Comparison of ENCODE assay signal across 8 mouse cellular contexts in genomic region chr10:126987183-126988118, GRCm38 (mm10). TPM values are rescaled to one million over a fixed set of nuclear protein-coding genes. Genes with fewer than 3 reads are reported as not detected.
DNase-seq lines count a peak whose midpoint lies in the region; ATAC-seq and TF ChIP-seq lines count a peak whose summit lies in the region.

No protein-coding gene starts in this region.

- H3K4me1 ChIP-seq in forebrain, embryonic 12.5 days = peaks cover 63% of the 10 kb centered on the region
- peaks cover 46% of the 10 kb centered on the region for H3K4me1 ChIP-seq in forebrain, embryonic 14.5 days (ENCODE audit: control insufficient read depth, insufficient read depth, low read length)
- peaks cover 68% of the 10 kb centered on the region for H3K4me1 ChIP-seq in lung, postnatal 0 days (ENCODE audit: insufficient read depth, low read depth, low read length)
- H3K4me1 ChIP-seq in hindbrain, embryonic 15.5 days (replicated peaks) = peaks cover 81% of the 10 kb centered on the region
- H3K4me1 ChIP-seq in olfactory bulb, adult 2 months (ENCODE audit: control insufficient read depth, insufficient read depth, low read length) = peaks cover 77% of the 10 kb centered on the region

- WGBS in forebrain, embryonic 12.5 days = 65% methylated on average over 8 of the region's 8 CpGs
- WGBS in forebrain, embryonic 14.5 days = 62% methylated on average over 8 of the region's 8 CpGs
- WGBS in lung, postnatal 0 days = 35% methylated on average over 8 of the region's 8 CpGs
- 61% methylated on average over 8 of the region's 8 CpGs for WGBS in hindbrain, embryonic 15.5 days
- WGBS in olfactory bulb, adult 2 months = 35% methylated on average over 8 of the region's 8 CpGs

- no peaks in the 10 kb centered on the region for H3K27me3 ChIP-seq in forebrain, embryonic 12.5 days
- H3K27me3 ChIP-seq in forebrain, embryonic 14.5 days (replicated peaks; ENCODE audit: control insufficient read depth, insufficient read depth, low read length) = no peaks in the 10 kb centered on the region
- H3K27me3 ChIP-seq in lung, postnatal 0 days (replicated peaks; ENCODE audit: insufficient read depth, low read length) = no peaks in the 10 kb centered on the region
- no peaks in the 10 kb centered on the region for H3K27me3 ChIP-seq in hindbrain, embryonic 15.5 days

- DNase-seq in forebrain, embryonic 14.5 days (ENCODE audit: low spot score) = no peak
- no peak for DNase-seq in lung, postnatal 0 days (ENCODE audit: low spot score)
- no peak for DNase-seq in lung, adult 18-20 months
- DNase-seq in gastrocnemius, postnatal 10 days = no peak
- no peak for DNase-seq in layer of hippocampus, adult 8-10 months (ENCODE audit: low spot score in 2 of 2)

- H3K9me3 ChIP-seq in forebrain, embryonic 12.5 days = no peaks in the 10 kb centered on the region
- H3K9me3 ChIP-seq in forebrain, embryonic 14.5 days (replicated peaks; ENCODE audit: control insufficient read depth, low read length) = no peaks in the 10 kb centered on the region
- no peaks in the 10 kb centered on the region for H3K9me3 ChIP-seq in lung, postnatal 0 days (ENCODE audit: low read length)
- no peaks in the 10 kb centered on the region for H3K9me3 ChIP-seq in hindbrain, embryonic 15.5 days

- TF ChIP-seq POLR2A in olfactory bulb, adult 2 months (IDR thresholded peaks at IDR 0.05; ENCODE audit: insufficient read depth, low read depth, low read length) = no peak

- TF ChIP-seq CTCF in lung, postnatal 0 days (IDR thresholded peaks at IDR 0.05) = no peak
- TF ChIP-seq CTCF in olfactory bulb, adult 2 months (IDR thresholded peaks at IDR 0.05; ENCODE audit: insufficient read depth, low read depth, low read length) = no peak

- H3K27ac ChIP-seq in forebrain, embryonic 12.5 days = peak overlapping the region; percentile 38; the same call in 1 of the 2 replicates
- no peak overlapping the region for H3K27ac ChIP-seq in forebrain, embryonic 14.5 days (ENCODE audit: low read depth, low read length)
- peak overlapping the region; percentile 75 for H3K27ac ChIP-seq in lung, postnatal 0 days (ENCODE audit: low read length)
- H3K27ac ChIP-seq in hindbrain, embryonic 15.5 days (replicated peaks) = peak overlapping the region; percentile 73
- H3K27ac ChIP-seq in olfactory bulb, adult 2 months (ENCODE audit: insufficient read depth, low read depth, low read length) = peak overlapping the region; percentile 49

- TF ChIP-seq EP300 in lung, postnatal 0 days (IDR thresholded peaks at IDR 0.05) = no peak

- no peak overlapping the region for H3K9ac ChIP-seq in forebrain, embryonic 12.5 days
- no peak overlapping the region for H3K9ac ChIP-seq in forebrain, embryonic 14.5 days (ENCODE audit: low read length)
- no peak overlapping the region for H3K9ac ChIP-seq in lung, postnatal 0 days (replicated peaks; ENCODE audit: low read depth)
- no peak overlapping the region for H3K9ac ChIP-seq in hindbrain, embryonic 15.5 days

- peaks cover 13% of the 10 kb centered on the region for H3K36me3 ChIP-seq in forebrain, embryonic 12.5 days (replicated peaks)
- H3K36me3 ChIP-seq in forebrain, embryonic 14.5 days (ENCODE audit: control insufficient read depth, insufficient read depth, low read length) = peaks cover 11% of the 10 kb centered on the region
- peaks cover 6% of the 10 kb centered on the region; the same call in 1 of the 2 replicates for H3K36me3 ChIP-seq in lung, postnatal 0 days (ENCODE audit: insufficient read depth, low read length)
- peaks cover 6% of the 10 kb centered on the region; the same call in 1 of the 2 replicates for H3K36me3 ChIP-seq in hindbrain, embryonic 15.5 days

- H3K4me2 ChIP-seq in forebrain, embryonic 12.5 days = no peak overlapping the region
- no peak overlapping the region for H3K4me2 ChIP-seq in forebrain, embryonic 14.5 days (ENCODE audit: low read length)
- peak overlapping the region; percentile 23 for H3K4me2 ChIP-seq in lung, postnatal 0 days (replicated peaks; ENCODE audit: low read depth, low read length)
- no peak overlapping the region for H3K4me2 ChIP-seq in hindbrain, embryonic 15.5 days

- no peak overlapping the region for H3K4me3 ChIP-seq in forebrain, embryonic 12.5 days (replicated peaks)
- H3K4me3 ChIP-seq in forebrain, embryonic 14.5 days (ENCODE audit: low read depth, low read length) = no peak overlapping the region
- no peak overlapping the region for H3K4me3 ChIP-seq in lung, postnatal 0 days (ENCODE audit: low read depth, low read length)
- H3K4me3 ChIP-seq in hindbrain, embryonic 15.5 days = no peak overlapping the region
- H3K4me3 ChIP-seq in olfactory bulb, adult 2 months (ENCODE audit: insufficient read depth, low read depth, low read length) = no peak overlapping the region

- no peak for ATAC-seq in forebrain, embryonic 12.5 days (ENCODE audit: low FRiP score)
- no peak for ATAC-seq in forebrain, embryonic 14.5 days
- no peak for ATAC-seq in lung, postnatal 0 days
- ATAC-seq in hindbrain, embryonic 15.5 days (ENCODE audit: low FRiP score, low read depth) = no peak

RNA-seq across cellular contexts. Expression of gene Ctdsp2, which starts 8.9 kb away (rescaled TPM):
- polyA plus RNA-seq in forebrain, embryonic 12.5 days (2016; fragmentation: Nextera tagmentation; extraction: Ambion mirVana) = 49.2 and 49.5 TPM in 2 replicates
- 30.2 and 34.5 TPM in 2 replicates for polyA plus RNA-seq in forebrain, embryonic 14.5 days (2014; fragmentation: Nextera tagmentation; extraction: Ambion mirVana)
- 63.9 and 67.9 TPM in 2 replicates for polyA plus RNA-seq in lung, postnatal 0 days (2015; fragmentation: Nextera tagmentation; extraction: Ambion mirVana)
- polyA plus RNA-seq in hindbrain, embryonic 15.5 days (2015; fragmentation: Nextera tagmentation; extraction: Ambion mirVana) = 19.0 and 19.4 TPM in 2 replicates
- polyA plus RNA-seq in olfactory bulb, adult 2 months (2012; ENCODE audit: insufficient read depth, insufficient read length, low replicate concordance, missing spikeins) = not detected in 2 replicates
- 100 to 1,000 TPM; 135 to 155 TPM for total RNA-seq in gastrocnemius, postnatal 10 days (2021)
- 100 to 1,000 TPM; 104 to 120 (median 111) TPM for total RNA-seq in layer of hippocampus, adult 8-10 months (2022)

RNA-seq across cellular contexts. Expression of gene Avil, which starts 13.1 kb away (rescaled TPM):
- 0.21 TPM in 1 of 2 replicates, not detected in the other for polyA plus RNA-seq in forebrain, embryonic 12.5 days (2016; fragmentation: Nextera tagmentation; extraction: Ambion mirVana)
- polyA plus RNA-seq in forebrain, embryonic 14.5 days (2014; fragmentation: Nextera tagmentation; extraction: Ambion mirVana) = 0.07 and 0.70 TPM in 2 replicates
- 0.13 and 0.15 TPM in 2 replicates for polyA plus RNA-seq in lung, postnatal 0 days (2015; fragmentation: Nextera tagmentation; extraction: Ambion mirVana)
- 4.2 and 11.6 TPM in 2 replicates for polyA plus RNA-seq in hindbrain, embryonic 15.5 days (2015; fragmentation: Nextera tagmentation; extraction: Ambion mirVana)
- polyA plus RNA-seq in olfactory bulb, adult 2 months (2012; ENCODE audit: insufficient read depth, insufficient read length, low replicate concordance, missing spikeins) = not detected in 2 replicates
- total RNA-seq in gastrocnemius, postnatal 10 days (2021) = under 1 TPM; 0.33 to 0.95 TPM
- under 1 TPM; 0.11 to 0.39 (median 0.18) TPM for total RNA-seq in layer of hippocampus, adult 8-10 months (2022)

RNA-seq across cellular contexts. Expression of gene Tsfm, which starts 43.2 kb away (rescaled TPM):
- polyA plus RNA-seq in forebrain, embryonic 12.5 days (2016; fragmentation: Nextera tagmentation; extraction: Ambion mirVana) = 82.7 and 82.8 TPM in 2 replicates
- polyA plus RNA-seq in forebrain, embryonic 14.5 days (2014; fragmentation: Nextera tagmentation; extraction: Ambion mirVana) = 64.4 and 65.4 TPM in 2 replicates
- 39.1 and 42.3 TPM in 2 replicates for polyA plus RNA-seq in lung, postnatal 0 days (2015; fragmentation: Nextera tagmentation; extraction: Ambion mirVana)
- 61.6 and 64.7 TPM in 2 replicates for polyA plus RNA-seq in hindbrain, embryonic 15.5 days (2015; fragmentation: Nextera tagmentation; extraction: Ambion mirVana)
- not detected in 2 replicates for polyA plus RNA-seq in olfactory bulb, adult 2 months (2012; ENCODE audit: insufficient read depth, insufficient read length, low replicate concordance, missing spikeins)
- total RNA-seq in gastrocnemius, postnatal 10 days (2021) = 10 to 100 TPM; 23.5 to 29.5 TPM
- 10 to 100 TPM; 24.5 to 31.8 (median 27.5) TPM for total RNA-seq in layer of hippocampus, adult 8-10 months (2022)

RNA-seq across cellular contexts. Expression of gene Mettl1, which starts 53.8 kb away (rescaled TPM):
- polyA plus RNA-seq in forebrain, embryonic 12.5 days (2016; fragmentation: Nextera tagmentation; extraction: Ambion mirVana) = 31.4 and 35.5 TPM in 2 replicates
- polyA plus RNA-seq in forebrain, embryonic 14.5 days (2014; fragmentation: Nextera tagmentation; extraction: Ambion mirVana) = 21.4 and 22.3 TPM in 2 replicates
- polyA plus RNA-seq in lung, postnatal 0 days (2015; fragmentation: Nextera tagmentation; extraction: Ambion mirVana) = 12.9 and 13.6 TPM in 2 replicates
- 22.8 and 25.1 TPM in 2 replicates for polyA plus RNA-seq in hindbrain, embryonic 15.5 days (2015; fragmentation: Nextera tagmentation; extraction: Ambion mirVana)
- polyA plus RNA-seq in olfactory bulb, adult 2 months (2012; ENCODE audit: insufficient read depth, insufficient read length, low replicate concordance, missing spikeins) = not detected in 2 replicates
- 10 to 100 TPM; 14.7 to 18.9 TPM for total RNA-seq in gastrocnemius, postnatal 10 days (2021)
- 10 to 100 TPM; 13.1 to 16.0 (median 14.5) TPM for total RNA-seq in layer of hippocampus, adult 8-10 months (2022)

RNA-seq across cellular contexts. Expression of gene Eef1akmt3, which starts 53.9 kb away (rescaled TPM):
- 0.14 and 0.20 TPM in 2 replicates for polyA plus RNA-seq in forebrain, embryonic 12.5 days (2016; fragmentation: Nextera tagmentation; extraction: Ambion mirVana)
- 0.06 TPM in 1 of 2 replicates, not detected in the other for polyA plus RNA-seq in forebrain, embryonic 14.5 days (2014; fragmentation: Nextera tagmentation; extraction: Ambion mirVana)
- 0.27 and 0.30 TPM in 2 replicates for polyA plus RNA-seq in lung, postnatal 0 days (2015; fragmentation: Nextera tagmentation; extraction: Ambion mirVana)
- 0.14 and 0.22 TPM in 2 replicates for polyA plus RNA-seq in hindbrain, embryonic 15.5 days (2015; fragmentation: Nextera tagmentation; extraction: Ambion mirVana)
- not detected in 2 replicates for polyA plus RNA-seq in olfactory bulb, adult 2 months (2012; ENCODE audit: insufficient read depth, insufficient read length, low replicate concordance, missing spikeins)
- total RNA-seq in gastrocnemius, postnatal 10 days (2021) = under 1 TPM; 0.21 to 0.84 TPM
- under 1 TPM in 3 of 4 experiments, not detected in 1; 0.23 to 0.33 (median 0.31) TPM for total RNA-seq in layer of hippocampus, adult 8-10 months (2022)
